Mouse (Mus musculus): ENCODE results near the gene Yif1a.

Gene Yif1a

DNA sequence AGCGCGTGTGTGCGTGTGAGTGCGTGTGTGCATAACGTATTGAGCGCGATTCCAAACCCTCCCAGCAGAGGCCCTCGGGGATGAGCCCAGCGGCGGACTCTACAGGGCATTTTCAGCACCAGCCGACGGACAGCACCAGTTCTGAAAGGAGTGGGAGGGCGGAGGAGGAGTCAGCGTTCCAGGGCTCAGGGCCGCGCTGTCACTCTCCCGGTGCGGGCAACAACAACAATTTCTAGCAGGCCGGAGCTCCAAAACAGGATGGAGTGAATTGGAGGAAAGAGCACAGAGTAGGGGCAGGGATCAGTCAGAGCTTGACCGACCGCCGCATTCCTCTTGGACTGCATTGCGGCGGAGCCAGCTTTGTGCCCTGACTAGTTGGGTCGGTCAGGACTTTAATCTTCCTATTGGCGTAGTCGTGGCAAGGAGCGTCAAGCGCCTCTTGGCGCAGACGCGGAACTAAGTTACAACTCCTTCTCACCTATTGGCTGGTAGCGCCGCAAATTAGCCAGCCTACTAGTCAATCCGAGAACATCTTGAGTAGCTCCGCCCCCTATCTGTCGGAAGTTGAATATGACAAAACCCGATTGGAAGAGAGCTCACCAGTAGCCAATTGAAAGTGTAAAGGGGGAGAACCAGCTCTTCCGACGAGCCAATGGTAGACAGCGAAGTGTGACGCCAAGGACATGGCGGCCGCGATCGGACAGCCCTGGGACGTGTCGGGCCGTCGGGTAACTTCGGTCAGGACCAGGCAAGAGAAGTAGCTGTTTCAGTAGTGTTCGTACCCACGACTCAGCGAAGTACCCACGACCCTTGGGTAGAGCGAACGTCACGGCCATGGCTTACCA is at the start of gene Yif1a:
Gene Yif1a, plus strand, starts transcription at position 655 of the 845 bp plus-strand sequence.
- DNase-seq (ENCODE audit: low read depth, low spot score): peak; percentile 94

DNA sequence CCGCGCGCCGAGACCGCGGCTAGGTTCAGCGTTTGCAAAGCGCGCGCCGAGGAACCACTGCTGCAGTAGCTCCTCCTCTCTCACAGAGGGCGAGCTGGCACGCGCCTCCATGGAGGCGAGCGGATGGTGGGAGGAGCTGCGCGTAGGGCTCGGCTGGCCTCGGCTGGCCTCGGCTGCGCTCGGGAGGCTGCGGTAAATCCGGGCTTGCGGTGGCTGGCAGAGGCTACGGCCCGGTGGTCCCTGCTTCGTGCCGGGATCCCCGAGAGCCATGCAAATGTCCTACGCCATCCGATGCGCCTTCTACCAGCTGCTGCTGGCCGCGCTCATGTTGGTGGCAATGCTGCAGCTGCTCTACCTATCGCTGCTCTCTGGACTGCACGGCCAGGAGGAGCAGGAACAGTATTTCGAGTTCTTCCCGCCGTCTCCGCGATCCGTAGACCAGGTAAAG is 49.6 kb upstream of the Yif1a start, which contains the start of the genes B4gat1 and AC124502.3:
Gene B4gat1, plus strand, starts transcription at position 118 of the 448 bp plus-strand sequence.
Gene AC124502.3, plus strand, starts transcription at position 183 of the 448 bp plus-strand sequence.
- peak; percentile 82 for DNase-seq (ENCODE audit: low read depth, low spot score)

DNA sequence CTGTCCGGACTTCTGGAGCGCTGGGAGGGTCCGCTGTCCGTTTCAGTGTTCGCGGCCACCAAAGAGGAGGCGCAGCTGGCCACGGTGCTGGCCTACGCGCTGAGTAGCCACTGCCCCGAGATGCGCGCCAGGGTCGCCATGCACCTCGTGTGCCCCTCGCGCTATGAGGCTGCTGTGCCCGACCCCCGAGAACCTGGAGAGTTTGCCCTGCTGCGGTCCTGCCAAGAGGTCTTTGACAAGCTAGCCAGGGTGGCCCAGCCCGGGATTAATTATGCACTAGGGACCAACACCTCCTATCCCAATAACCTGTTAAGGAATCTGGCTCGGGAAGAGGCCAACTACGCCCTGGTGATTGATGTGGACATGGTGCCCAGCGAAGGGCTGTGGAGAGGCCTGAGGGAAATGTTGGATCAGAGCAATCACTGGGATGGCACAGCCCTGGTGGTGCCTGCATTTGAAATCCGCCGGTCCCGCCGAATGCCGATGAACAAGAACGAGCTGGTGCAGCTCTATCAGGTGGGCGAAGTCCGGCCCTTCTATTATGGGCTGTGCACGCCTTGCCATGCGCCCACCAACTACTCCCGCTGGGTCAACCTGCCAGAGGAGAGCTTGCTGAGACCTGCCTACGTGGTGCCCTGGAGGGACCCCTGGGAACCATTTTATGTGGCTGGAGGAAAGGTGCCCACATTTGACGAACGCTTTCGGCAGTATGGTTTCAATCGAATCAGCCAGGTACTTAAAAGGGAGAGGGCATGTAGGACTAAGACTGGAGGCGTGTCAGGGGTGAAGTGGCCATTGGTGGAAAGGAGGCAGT is 48.8 kb upstream of the Yif1a start:
- DNase-seq (ENCODE audit: low read depth, low spot score): no peak

DNA sequence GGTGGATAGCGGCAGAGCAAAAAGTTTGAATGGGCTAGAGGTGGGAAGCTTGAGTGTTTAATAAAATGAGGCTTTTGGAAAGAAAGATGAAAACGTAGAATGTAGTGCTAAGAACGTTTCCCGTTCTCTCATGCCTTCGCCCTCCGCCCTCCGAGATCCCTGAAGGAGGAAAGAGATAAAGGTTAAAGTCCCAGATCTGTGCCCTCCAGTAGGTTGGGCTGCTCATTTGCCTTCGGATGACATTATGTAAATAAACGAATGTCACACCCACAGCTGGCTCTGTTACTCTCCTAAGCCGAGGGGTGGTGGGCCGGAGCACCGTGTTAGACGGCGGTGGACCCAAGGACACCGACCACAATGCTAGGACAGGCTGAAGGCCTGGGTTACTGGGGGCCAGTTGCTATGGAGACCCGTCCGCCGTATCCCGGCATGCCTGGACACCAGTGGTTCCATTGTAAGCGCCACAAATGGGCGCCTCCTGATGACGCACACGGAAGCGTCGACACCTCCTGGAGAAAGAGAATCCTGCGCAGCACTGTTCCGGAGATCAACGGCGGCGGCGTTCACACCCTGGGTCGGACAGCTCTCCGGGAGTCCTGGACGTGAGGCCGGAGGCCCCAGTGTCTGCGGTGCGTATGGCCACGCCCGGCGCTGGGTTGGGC is 47.3 kb upstream of the Yif1a start, which contains the start of gene Brms1:
Gene Brms1, plus strand, starts transcription at position 493 of the 662 bp plus-strand sequence.
- DNase-seq (ENCODE audit: low read depth, low spot score): peak; percentile 90

DNA sequence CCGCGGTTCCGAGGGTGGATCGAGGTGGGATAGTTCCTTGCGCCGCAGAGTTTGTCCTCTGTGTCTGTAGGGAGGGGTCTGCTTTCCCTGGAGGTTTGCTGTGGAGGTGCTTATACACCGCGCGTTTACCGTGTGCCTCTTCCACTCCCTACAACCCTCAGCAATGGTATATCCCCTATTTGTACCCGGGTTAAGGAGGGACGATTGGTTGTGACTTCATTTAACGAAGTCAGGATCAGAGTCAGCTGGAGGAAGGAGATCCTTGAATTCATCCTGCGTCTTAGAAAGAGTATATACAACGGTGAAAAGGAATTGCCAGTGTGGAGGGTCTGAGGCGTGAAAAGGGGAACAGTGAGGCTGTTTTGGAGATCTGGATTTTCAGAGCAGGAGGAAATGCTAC is 46.8 kb upstream of the Yif1a start:
- no peak for DNase-seq (ENCODE audit: low read depth, low spot score)

DNA sequence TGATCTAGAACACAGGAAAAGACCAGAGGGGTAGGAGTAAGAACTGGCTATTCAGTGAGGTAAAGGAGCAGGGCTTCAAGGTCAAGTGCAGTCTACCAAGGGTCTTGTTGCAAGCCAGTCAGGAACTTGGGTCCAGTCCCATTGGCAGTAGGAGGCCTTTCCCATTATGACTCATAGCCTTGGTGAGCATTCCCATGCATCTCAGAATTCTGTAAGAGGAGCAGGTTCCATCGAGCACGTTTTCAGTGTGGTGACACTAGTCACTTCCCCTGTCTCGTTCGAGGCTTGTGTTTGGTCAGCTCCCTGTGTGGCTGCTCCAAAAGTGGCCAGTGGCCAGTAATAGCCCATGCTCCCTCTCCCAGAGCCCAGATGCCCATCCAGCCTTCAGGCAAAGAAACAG is 42.8 kb upstream of the Yif1a start:
- DNase-seq (ENCODE audit: low read depth, low spot score): no peak

DNA sequence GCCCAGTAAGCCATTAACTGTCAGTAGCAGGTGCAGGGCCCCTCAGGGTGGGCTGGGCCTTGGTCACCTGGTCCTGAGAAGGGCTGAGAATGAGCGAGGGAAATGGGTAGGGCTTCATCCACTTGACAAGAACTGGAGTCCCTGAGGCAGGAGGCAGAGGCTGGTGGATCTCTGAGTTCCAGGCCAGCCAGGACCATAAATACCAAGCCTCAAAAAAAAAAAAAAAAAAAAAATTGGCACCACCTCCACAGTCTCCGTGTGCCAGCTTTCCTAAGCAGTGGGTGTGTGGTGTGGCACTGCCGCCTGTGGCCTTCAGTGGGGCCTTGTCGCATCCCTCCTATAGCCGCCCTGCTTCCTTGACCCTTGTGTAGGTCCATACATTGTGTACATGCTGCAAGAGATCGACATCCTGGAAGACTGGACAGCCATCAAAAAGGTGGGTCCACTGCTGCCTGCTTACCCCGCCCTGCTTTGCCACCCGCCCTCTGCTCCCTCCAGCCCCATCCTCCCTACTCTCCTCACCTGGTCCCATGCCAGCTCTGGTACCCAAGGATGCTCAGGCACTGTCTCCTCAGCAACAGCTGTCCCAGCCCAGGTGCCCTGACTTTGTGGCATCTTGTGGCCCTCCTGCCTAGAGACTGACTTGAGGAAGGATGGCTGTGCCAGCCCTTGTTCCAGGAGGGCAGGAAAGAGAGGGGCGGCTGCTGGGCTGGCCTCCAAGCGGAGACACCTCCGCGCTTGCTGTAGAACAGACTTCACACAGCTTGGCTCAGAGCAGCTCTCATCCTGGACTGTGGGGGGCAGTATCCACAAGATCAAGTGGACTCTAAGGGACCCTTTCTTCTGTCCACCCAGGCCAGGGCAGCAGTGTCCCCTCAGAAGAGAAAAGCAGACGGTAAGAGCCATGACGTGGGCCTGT is 39.9 kb upstream of the Yif1a start:
- no peak for DNase-seq (ENCODE audit: low read depth, low spot score)

DNA sequence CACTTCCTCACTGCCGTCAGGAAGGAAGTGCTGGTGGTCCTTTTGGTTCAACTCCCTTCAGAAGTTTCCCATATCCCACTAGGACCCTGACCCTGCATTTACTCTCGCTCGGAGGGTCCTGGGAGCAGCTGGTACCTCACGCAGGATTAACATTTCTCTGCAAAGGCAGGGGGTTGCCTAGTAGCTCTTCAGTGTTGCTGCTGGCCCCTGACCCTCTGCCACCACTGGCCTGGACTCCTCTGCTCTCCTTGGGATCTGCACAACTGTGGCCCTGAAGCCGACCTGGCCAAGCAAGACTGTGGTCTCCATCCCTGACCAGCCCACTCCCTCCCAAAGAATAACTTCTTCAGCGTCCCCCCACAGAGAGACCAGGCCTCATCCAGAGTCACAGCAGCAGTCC is 39.0 kb upstream of the Yif1a start:
- DNase-seq (ENCODE audit: low read depth, low spot score): no peak

DNA sequence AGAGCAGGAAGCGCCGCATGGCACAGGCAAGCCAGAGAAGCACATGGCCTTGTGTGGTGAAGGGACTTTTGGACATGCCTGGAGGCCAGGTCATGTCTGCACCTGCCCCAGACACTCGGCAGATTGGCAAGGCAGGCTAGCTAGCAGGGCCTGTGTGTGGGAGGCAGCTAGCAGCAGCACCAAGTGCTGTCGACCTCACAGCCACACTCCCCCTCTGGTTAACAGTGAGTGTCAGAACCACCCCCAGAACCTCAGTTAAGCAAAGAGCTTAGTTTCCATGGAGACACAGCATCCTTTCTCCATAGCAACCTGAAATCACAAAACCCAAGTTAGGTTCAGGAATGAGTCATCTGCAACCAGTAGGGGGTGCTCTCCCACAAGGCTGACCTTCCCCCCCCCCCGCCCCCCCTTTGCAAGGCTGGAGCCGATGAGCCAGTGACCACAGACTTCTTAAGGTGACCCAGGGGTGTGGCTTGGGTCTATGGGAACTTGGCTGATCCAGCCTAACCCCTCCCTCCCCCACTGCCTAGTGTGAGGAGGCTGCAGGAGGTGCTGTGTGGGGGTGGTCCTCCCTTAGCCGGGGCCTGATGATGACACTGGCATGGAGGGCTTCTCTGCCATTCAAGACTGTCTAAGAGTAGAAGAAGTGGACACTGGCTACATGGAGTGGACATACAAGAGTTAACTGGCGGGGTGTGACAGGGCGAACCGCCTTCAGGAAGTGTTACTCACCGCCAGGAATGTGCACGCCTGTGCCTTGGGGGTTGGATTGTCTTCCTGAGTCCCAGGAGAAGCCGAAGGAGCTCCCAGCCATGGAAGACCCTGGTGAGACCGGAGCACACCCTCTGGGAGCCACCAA is 38.1 kb upstream of the Yif1a start, which contains the start of gene Rin1:
Gene Rin1, plus strand, starts transcription at position 435 of the 859 bp plus-strand sequence.
- no peak for DNase-seq (ENCODE audit: low read depth, low spot score)

DNA sequence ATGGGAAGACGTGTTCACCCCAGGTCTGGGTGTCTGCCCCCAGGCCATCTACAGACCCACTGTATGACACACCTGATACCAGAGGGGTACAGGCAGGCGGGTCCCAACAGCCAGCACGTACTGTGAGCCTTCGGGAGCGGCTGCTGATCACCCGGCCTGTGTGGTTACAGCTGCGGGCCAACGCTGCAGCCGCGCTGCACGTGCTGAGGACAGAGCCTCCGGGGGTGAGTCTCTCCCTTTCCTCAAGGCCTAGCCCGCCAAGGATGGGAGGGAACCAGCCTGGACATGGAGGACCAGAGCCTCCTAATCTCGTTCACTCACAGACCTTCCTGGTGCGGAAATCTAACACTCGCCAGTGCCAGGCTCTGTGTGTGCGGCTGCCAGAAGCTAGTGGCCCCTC is 37.3 kb upstream of the Yif1a start:
- no peak for DNase-seq (ENCODE audit: low read depth, low spot score)

DNA sequence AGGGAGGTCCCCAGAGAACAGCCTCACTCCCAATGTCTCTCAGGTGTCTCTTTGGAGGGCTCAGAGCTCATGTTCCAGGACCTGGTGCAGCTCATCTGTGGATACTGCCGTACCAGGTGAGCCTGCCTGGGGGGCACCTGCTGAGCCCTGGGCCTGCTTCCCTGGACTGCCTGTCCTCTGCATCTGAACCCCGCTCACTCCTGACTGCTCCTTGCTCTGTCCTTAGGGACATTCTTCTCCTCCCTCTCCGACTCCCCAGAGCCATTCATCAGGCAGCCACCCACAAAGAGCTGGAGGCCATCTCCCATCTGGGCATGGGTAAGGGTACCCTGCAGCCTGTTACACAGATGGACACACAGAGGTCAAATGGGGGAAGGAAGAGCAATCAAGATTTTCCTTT is 36.8 kb upstream of the Yif1a start:
- no peak for DNase-seq (ENCODE audit: low read depth, low spot score)

DNA sequence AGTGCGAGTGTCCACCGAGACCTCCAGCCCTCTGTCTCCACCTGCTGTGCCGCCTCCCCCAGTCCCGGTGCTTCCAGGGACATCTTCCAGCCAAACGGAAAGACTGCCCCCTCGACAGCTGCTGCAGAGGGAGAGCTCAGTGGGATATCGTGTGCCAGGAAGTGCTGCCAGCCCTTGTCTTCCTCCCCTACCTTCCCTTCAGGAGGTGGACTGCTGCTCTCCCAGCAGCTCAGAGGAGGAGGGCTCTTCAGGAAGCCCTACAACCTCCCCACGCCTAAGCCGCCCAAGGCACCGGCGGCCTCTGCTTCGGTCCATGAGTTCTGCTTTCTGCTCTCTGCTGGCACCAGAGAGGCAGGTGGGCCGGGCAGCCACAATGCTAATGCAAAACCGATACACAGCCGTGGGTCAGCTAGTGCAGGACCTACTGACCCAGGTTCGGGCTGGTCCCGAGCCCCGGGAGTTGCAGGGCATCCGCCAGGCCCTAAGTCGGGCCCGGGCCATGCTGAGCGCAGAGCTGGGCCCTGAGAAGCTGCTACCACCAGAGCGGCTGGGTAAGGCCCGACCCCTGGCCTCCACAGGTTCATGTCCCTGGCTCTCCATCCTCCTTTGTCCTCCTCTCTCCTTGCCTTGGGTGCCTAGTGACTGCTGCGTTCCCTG is 36.0 kb upstream of the Yif1a start:
- no peak for DNase-seq (ENCODE audit: low read depth, low spot score)

DNA sequence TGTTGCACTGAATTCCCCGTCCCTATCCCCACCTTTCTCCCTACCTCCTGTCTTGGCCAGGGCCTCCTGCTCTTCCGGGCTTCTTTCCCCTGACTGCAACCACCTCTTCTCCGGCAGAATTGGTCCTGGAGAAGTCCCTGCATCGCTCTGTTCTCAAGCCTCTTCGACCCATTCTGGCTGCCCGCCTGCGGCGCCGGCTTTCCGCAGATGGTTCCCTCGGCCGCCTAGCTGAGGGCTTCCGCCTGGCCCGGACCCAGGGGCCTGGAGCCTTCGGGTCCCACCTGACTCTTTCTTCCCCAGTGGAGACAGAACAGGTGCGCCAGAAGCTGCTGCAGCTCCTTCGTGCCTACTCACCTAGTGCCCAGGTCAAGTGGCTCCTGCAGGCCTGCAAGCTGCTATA is 35.5 kb upstream of the Yif1a start:
- no peak for DNase-seq (ENCODE audit: low read depth, low spot score)

DNA sequence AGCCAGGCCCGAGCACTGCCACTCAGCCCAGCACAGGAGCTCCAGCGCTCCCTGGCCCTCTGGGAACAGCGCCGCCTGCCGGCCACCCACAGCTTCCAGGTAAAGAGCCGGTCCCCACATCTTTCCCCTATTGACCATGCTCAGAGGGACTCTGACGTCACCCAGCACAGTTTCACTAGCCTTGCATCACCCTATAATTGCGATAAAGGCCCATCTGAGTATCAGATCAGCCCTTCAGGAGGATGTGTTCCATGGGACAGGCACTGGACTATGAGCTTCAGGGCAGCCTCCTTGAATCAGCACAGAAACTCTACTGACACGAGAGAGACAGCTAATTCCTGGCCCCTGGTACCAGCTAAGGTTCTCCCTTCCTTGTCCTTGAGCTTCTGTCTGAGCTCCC is 34.4 kb upstream of the Yif1a start:
- no peak for DNase-seq (ENCODE audit: low read depth, low spot score)

DNA sequence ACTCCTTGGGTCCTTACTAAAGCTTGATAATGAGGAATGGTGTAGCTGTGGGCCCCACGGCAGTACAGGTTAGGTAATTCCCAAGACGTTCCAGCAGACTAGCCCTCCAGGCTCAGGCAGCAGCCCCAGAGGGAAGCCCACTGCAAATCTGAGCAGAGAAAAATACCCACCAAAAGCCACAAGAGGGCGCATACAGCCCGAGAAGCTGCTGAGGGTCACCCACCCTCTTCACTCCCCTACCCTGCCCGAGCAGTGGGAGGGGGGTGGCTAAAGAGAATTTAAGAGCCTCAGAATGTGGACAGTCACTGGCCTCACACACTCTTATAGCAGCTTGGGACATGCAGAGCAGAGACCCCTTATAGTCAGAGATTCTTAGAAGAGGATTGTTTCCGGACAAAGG is 32.1 kb upstream of the Yif1a start:
- DNase-seq (ENCODE audit: low read depth, low spot score): no peak

DNA sequence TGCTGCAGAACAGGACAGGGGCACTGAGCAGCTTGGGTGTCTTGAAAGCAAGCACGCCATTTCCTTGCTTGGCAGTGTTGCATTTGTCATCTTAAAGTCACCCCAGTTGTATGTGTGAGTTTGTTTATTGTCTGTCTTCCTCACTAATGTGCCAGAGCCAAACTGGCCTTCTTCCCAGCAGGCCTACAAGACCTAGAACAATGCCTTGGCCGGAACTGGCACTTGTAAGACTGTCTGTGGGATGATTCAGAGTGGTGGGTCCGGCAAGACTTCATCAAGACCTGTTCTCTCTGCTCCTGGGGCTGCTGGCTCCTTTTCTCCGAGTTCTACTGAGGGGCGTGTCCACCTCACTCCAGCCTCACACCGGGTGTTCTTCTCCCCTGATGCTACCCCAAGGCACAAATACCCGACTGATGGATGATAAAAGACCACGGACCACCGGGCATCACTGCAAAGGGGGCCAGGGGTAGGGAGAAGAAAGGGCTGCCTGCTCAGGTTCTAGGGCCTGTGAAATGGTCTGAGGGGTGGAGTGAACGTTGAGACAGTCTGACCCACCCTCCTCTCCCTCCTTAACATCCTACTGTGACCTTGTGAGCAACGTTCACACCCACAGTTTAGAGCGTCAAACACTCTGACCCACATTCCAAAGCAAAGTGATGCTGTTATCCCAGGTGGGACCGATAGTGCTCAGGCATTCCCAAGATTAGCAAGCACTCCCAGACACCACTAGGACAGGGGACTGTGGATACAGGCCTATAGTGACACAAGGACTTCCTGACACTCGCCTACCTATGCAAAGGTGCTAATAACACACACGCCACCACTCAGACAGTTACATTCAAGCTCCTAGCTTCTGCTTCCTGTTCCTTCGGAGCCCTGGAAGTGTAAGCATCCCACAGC is 30.2 kb upstream of the Yif1a start:
- DNase-seq (ENCODE audit: low read depth, low spot score): no peak

DNA sequence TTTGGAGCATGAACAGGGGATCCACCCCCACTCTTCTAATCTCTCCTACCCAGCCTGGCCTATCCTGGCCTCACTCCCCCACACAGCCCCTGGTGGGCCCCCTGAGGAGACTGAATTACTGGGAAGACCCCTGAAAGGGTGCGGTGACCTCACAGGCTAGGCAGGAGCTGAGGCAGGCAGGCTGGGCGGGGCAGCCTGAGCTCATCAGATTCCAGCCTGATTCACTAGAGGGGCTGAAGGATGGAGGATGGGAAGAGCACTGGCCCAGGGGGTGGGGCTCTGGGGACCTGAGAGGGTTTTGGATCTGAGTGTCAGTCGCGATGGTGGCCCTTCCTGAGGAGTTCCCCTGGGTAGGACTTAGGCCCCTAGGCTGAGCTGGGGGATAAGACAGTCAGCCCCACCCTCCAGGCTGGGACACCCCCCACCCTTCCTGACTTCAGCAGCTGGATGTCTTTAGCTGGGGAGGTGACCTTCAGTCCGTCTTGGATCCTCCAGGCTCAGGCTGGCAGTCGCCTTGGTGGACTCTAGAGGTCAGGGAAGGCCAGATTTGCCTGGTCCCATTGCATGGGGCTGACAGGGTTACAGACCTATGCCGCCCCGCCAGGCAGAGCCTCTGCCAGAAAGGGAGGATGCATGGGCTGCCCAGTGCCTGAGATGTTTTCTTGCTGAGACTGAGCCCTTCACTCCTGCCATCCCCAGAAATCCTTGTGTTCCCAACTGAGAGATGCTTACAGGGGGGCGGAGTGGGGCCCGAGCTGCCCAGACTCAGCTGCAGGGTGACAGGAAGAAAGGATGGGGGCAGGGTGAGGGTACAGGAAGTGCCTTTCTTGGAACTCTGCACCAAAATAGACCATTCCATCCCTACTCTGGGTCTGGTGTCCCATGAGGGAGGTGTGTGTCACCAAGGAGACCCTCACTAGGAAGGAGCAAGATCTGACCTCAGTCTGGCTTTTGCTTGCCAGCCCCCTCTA is 29.3 kb upstream of the Yif1a start:
- no peak for DNase-seq (ENCODE audit: low read depth, low spot score)

All from embryo, embryonic 11.5 days (tissue).